Mouse (Mus musculus) intestine, embryonic 14.5 days (tissue): ENCODE results near the gene Fsd1l. TPM values are rescaled to one million over a fixed set of nuclear protein-coding genes. Genes with fewer than 3 reads are reported as not detected.
"Not testable (repeated sequence)": the region's sequence is repeated elsewhere in the genome, so short reads cannot be mapped to it uniquely, and the experiment has no call there.

Experiments
- ATAC-seq: fragments of 200-750 bp; cut with Nextera tagmentation; replicated peaks from 2 replicates; pipeline ENCODE4 v1.8.0; 2017; ENCODE audit warnings: low read depth, moderate number of reproducible peaks, moderate TSS enrichment, moderate library complexity; ENCODE audit not compliant: low FRiP score, low TSS enrichment
- DNase-seq: peaks from one replicate; pipeline ENCODE4 v3.0.0-alpha.2; 2018; ENCODE audit warnings: low spot score
- H3K27ac ChIP-seq: fragments of 300-500 bp; sonication (generic); 2 replicates; pipeline ENCODE4 v1.5.1; 2014; ENCODE audit warnings: low read depth, mild to moderate bottlenecking, control low read depth
- H3K27me3 ChIP-seq: fragments of 300-500 bp; sonication (generic); replicated peaks from 2 replicates; pipeline ENCODE4 v1.6.1; 2014; ENCODE audit warnings: low read length, control low read depth; ENCODE audit not compliant: control insufficient read depth, insufficient read depth
- H3K36me3 ChIP-seq: fragments of 300-500 bp; sonication (generic); 2 replicates; pipeline ENCODE4 v1.6.1; 2014; ENCODE audit warnings: low read length, control low read depth; ENCODE audit not compliant: control insufficient read depth, insufficient read depth
- H3K4me1 ChIP-seq: fragments of 300-500 bp; sonication (generic); replicated peaks from 2 replicates; pipeline ENCODE4 v1.6.1; 2014; ENCODE audit warnings: low read length, control low read depth, mixed read lengths; ENCODE audit not compliant: control insufficient read depth, insufficient read depth
- H3K4me2 ChIP-seq: fragments of 300-500 bp; sonication (generic); 2 replicates; pipeline ENCODE4 v1.6.1; 2014; ENCODE audit warnings: low read length
- H3K4me3 ChIP-seq: fragments of 300-500 bp; sonication (generic); 2 replicates; pipeline ENCODE4 v1.5.1; 2014; ENCODE audit warnings: low read depth, low read length, control low read depth, mixed read lengths
- H3K9ac ChIP-seq: fragments of 300-500 bp; sonication (generic); 2 replicates; pipeline ENCODE4 v1.6.1; 2014; ENCODE audit warnings: mild to moderate bottlenecking, low read length
- H3K9me3 ChIP-seq: fragments of 300-500 bp; sonication (generic); 2 replicates; pipeline ENCODE4 v1.6.1; 2016; ENCODE audit warnings: low read length, control low read depth; ENCODE audit not compliant: control insufficient read depth
- WGBS: fragments of 180-500 bp; shearing (Covaris S2); extraction: QIAGEN DNeasy Blood & Tissue Kit; methylation state at CpG from one replicate; pipeline ENCODE4 v1.1.7; 2014; 5-methylcytosine and 5-hydroxymethylcytosine counted together
- polyA plus RNA-seq: library from polyadenylated mRNA; unstranded; fragments of >200 nt; fragmentation: Nextera tagmentation; extraction: Ambion mirVana; gene quantifications from 2 replicates; pipeline ENCODE4 v1.2.1, GENCODE M21; 2014

Fsd1l gene
- polyA plus RNA-seq, 1 experiment from 2014 or later = 15.0 TPM

DNA sequence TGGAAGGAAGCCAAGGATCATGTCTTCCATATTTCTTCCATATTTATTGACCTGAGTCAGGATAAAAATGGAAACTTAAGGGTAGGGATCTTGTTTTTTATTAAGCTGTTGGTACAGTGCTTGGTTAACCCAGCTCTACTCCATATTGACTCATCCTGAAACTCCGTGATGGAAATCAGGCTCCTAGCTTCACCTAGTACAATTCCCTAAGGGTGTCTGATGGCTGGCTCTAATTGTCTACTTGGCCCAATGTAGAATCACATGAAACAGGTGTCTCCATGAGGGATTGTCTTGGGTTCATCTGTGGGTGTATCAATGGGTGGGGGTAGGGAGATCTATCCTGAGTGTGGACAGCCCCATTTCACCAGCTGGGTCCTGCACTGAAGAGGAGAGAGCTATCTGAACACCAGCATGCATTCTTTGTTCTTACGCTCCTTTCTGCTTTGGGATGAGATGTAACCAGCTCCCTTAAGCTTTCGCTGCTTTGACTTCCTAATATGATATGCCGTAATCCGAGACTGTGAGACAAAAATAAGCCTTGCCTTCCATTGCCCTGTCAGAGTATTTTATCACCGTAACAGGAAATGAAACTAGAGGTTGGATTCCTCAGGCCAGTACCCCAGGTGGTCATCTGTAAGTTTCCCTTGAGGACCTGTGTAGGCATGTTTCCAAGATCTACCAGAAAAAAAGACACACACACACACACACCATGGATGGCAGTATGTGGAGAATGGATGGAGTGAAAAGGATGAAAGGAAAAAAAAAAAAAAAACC lies 79.5 kb downstream of the Fsd1l start:
- H3K27ac ChIP-seq = no peak overlapping the region
- H3K9ac ChIP-seq = no peak overlapping the region
- WGBS = 82% methylated on average over 6 of the region's 6 CpGs
- DNase-seq (no peak), ATAC-seq (no peak)
- no peaks in the 10 kb centered on the region for H3K9me3 ChIP-seq
- H3K4me3 ChIP-seq = no peak overlapping the region
- no peaks in the 10 kb centered on the region for H3K36me3 ChIP-seq
- no peaks in the 10 kb centered on the region for H3K27me3 ChIP-seq
- no peak overlapping the region for H3K4me2 ChIP-seq
- H3K4me1 ChIP-seq = peaks cover 8% of the 10 kb centered on the region

DNA sequence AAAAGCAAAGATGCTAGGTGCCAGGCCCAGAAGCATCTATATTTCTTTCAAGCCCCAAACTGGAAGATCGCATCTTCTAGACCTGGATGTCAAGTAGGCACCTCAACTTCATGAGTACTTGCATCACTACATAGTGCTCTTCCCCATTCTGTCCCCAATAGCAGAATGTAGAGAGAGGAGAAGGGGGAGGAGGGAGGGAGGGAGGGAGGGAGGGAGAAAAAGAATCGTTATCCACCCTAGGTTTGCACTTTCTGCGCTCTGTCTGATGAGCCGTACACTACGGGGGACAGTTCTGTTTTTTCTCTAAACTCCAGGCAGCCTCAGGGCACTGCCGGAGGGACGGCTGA lies 82.4 kb downstream of the Fsd1l start, which contains the start of gene Fktn:
TSS of gene Fktn (plus strand) at position 295 of the 347 bp plus-strand sequence.
- peak within 1 kb of the TSS; percentile 76 for H3K27ac ChIP-seq
- 17% methylated on average over 7 of the region's 7 CpGs for WGBS
- peaks cover 8% of the 10 kb centered on the region for H3K4me1 ChIP-seq
- ATAC-seq (peak; percentile 76), DNase-seq (no peak)
- peak within 1 kb of the TSS; percentile 75 for H3K9ac ChIP-seq
- no peaks in the 10 kb centered on the region for H3K27me3 ChIP-seq
- peak within 1 kb of the TSS; percentile 84 for H3K4me3 ChIP-seq
- no peaks in the 10 kb centered on the region for H3K36me3 ChIP-seq
- H3K4me2 ChIP-seq = peak within 1 kb of the TSS; percentile 95
- no peaks in the 10 kb centered on the region for H3K9me3 ChIP-seq

DNA sequence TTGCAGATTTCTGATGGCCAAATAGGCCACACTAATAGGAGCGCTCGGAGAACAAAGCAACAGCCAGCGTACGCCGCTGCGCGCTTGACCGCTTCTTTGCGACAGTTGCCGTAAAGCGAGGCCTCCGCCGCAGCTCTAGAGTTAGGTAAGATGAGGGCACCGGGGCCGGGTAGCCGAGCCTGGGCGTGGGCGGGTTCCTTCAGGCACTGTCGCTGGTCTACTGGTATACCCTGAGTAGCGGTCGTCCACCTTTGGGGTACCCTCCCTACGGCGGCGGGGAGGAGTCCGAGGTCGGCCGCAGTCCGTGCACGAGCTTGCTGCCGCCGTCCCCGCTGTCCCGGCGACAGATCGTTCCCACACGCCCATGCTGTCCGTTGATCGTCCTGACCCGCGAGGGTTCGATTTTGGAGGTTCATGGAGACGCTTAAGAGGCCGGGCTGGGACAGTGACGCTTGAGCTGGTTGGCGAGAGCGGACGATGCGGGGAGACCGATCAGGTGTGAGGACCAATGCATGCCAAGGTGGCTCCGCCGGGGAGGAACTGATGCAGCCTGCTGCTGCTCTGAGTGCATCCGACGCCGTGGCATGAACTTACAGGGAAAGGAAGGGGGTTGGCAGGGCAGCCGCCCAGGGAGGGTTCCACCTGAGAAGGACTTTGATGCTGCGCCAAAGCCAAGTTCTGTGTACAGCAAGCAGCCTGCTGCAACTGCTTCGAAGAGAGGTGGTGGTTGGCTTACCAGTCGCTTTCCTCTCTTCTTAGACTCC lies 83.0 kb downstream of the Fsd1l start:
- Histone ChIP-seq H3K27ac (peak overlapping the region; percentile 76), H3K4me2 (peak overlapping the region; percentile 95), H3K9me3 (no peaks in the 10 kb centered on the region), H3K4me3 (peak overlapping the region; percentile 84), H3K4me1 (peaks cover 8% of the 10 kb centered on the region), H3K36me3 (no peaks in the 10 kb centered on the region), H3K27me3 (no peaks in the 10 kb centered on the region), H3K9ac (peak overlapping the region; percentile 75)
- WGBS = 6% methylated on average over 58 of the region's 58 CpGs
- peak; percentile 96 for DNase-seq
- peak; percentile 87 for ATAC-seq

DNA sequence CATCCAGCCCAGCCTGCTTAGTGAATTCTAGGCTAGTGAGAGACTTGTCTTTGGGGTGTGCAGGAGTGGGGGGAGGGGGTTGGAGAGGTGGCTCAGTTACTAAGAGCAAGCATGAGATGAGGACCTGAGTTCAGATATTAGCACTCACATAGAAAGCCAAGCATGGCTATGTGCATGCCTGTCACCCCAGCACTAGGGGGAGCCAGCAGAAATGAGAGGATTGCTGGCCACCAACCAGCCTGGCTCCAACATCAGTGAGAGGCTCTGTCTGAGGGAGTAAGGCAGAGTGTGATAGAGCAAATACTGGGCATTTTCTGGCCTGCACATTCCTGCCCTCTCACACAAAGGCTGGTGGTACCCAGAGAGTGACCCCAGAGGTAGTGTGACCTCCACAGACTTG lies 84.7 kb downstream of the Fsd1l start:
- DNase-seq (no peak), ATAC-seq (no peak)
- Histone ChIP-seq H3K27me3 (no peaks in the 10 kb centered on the region), H3K9ac (no peak overlapping the region), H3K4me3 (no peak overlapping the region), H3K4me1 (peaks cover 8% of the 10 kb centered on the region), H3K36me3 (peaks cover 6% of the 10 kb centered on the region; the same call in 1 of the 2 replicates), H3K4me2 (no peak overlapping the region), H3K9me3 (no peaks in the 10 kb centered on the region), H3K27ac (no peak overlapping the region)

DNA sequence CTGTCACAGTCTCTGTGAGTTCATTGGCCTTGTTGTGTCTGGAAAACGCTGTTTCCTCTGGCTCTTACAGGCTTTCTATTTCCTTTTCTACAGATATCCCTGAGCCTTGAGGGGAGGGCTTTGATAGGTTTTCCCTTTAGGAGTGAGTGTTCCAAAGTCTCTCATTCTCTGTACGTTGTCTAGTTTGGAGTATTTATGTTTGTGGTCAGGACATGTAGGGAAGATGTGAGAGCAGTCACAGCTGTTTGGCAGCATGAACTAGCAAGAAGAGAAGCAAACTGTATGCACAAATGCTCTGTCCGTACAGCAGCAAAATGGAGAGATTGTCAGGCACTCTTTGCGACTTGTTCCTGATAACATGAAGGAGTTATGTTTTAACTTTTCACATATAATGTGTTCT lies 86.3 kb downstream of the Fsd1l start:
- DNase-seq = no peak
- Histone ChIP-seq H3K27me3 (no peaks in the 10 kb centered on the region), H3K27ac (no peak overlapping the region), H3K4me3 (no peak overlapping the region), H3K9ac (no peak overlapping the region), H3K4me2 (no peak overlapping the region), H3K36me3 (peaks cover 17% of the 10 kb centered on the region), H3K4me1 (peaks cover 8% of the 10 kb centered on the region), H3K9me3 (no peaks in the 10 kb centered on the region)
- WGBS = 70% methylated on average over 4 of the region's 4 CpGs
- ATAC-seq = no peak

DNA sequence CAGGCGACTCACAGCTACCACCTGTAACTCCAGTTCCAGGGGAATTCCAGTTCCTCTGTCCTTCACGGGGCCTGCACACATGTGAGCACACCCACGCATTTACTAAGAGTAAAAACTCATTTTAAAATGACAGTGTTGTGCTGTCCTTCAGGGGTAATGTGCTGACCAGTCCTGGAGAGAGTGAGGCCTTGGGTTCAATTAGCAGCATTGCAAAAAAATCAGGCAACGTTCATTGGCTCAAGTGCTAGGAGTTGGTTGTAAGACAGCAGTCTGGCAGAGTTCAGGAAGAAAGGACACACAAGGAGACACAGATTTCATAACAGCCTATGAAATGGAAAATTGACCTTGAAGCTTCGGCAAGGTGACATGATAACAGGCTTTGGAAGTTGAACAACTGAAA lies 87.0 kb downstream of the Fsd1l start:
- no peaks in the 10 kb centered on the region for H3K9me3 ChIP-seq
- H3K27ac ChIP-seq = no peak overlapping the region
- H3K4me2 ChIP-seq = no peak overlapping the region
- DNase-seq (no peak), ATAC-seq (no peak)
- WGBS = 75% methylated on average over 5 of the region's 5 CpGs
- H3K36me3 ChIP-seq = peaks cover 22% of the 10 kb centered on the region
- no peak overlapping the region for H3K4me3 ChIP-seq
- no peaks in the 10 kb centered on the region for H3K27me3 ChIP-seq
- H3K9ac ChIP-seq = no peak overlapping the region
- peaks cover 8% of the 10 kb centered on the region for H3K4me1 ChIP-seq

DNA sequence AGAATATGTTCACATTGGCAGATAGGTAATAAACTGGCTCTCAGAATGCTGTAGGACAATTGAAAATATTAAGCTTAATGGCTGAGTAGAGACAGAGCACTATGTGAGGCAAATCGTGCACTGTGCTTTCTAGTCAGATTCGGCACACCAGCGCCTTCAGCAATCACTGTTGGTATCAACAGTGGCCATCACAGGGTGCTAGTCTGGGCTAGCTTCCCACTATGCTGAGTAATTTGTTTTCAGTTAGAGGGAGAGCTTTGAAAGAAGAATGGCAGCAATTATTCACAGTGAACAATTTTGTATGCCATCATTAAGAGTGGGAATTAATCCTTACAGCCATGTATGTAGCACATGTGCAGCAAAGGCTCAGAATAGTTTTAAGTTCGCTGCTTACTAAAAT lies 91.2 kb downstream of the Fsd1l start:
- Histone ChIP-seq H3K4me2 (no peak overlapping the region), H3K4me3 (no peak overlapping the region), H3K9me3 (no peaks in the 10 kb centered on the region), H3K9ac (no peak overlapping the region), H3K27ac (no peak overlapping the region), H3K27me3 (no peaks in the 10 kb centered on the region), H3K36me3 (peaks cover 36% of the 10 kb centered on the region), H3K4me1 (no peaks in the 10 kb centered on the region)
- no peak for DNase-seq
- no peak for ATAC-seq
- 94% methylated on average over 4 of the region's 4 CpGs for WGBS

DNA sequence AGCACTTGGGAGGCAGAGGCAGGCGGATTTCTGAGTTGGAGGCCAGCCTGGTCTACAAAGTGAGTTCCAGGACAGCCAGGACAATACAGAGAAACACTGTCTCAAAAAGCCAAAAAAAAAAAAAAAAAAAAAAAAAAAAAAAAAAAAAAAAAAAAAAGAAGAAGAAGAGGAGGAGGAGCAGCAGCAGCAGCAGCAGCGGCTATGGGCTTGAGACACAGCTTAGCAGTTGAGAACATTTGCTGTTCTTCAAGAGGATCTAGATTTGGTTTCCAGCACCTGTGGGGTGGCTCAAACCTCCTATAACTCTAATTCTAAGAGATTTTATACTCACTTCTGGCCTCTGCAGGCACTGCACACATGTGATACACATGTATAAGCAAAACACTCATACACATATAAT lies 94.8 kb downstream of the Fsd1l start:
- H3K4me1 ChIP-seq, H3K9ac ChIP-seq, H3K27me3 ChIP-seq, H3K27ac ChIP-seq, DNase-seq, H3K9me3 ChIP-seq, H3K4me2 ChIP-seq, ATAC-seq, H3K4me3 ChIP-seq: not testable (repeated sequence)
- 89% methylated on average over 2 of the region's 2 CpGs for WGBS
- H3K36me3 ChIP-seq = peaks cover 46% of the 10 kb centered on the region
